Mouse (Mus musculus): ENCODE data around the gene Mrto4. TPM values are rescaled to one million over a fixed set of nuclear protein-coding genes. Genes with fewer than 3 reads are reported as not detected.

Mrto4 gene
- polyA plus RNA-seq, 1 experiment, result 18.8 TPM

DNA sequence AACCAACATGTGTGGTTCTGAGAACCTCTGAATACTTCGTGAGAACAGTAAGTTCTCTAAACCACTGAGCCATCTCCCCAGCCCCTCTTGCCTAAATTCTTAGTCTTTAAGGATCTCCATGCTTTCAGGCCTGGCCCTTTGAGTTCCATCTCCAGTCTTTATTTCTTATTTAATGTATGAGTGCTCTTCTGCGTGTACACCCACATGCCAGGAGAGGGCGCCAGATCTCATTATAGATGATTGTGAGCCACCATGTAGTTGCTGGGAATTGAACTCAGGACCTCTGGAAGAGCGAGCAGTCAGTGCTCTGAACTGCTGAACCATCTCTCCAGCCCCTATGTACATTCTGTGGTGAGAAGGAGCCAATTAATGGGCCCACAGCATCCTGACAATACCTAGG, 39.7 kb downstream of the Mrto4 start:
- H3K4me3 ChIP-seq (ENCODE audit: insufficient read depth, low read length), result no peak overlapping the region
- H3K4me1 ChIP-seq (ENCODE audit: control insufficient read depth, insufficient read depth, low read length), result peaks cover 33% of the 10 kb centered on the region
- TF ChIP-seq POLR2A (IDR thresholded peaks at IDR 0.05; ENCODE audit: borderline replicate concordance, low read depth, low read length) (no peak), CTCF (IDR thresholded peaks at IDR 0.05; ENCODE audit: low read depth, low read length) (0 out of 2 replicates have a peak, but pooled peaks have one; percentile 17)
- no peak overlapping the region for H3K27ac ChIP-seq (ENCODE audit: insufficient read depth, low read depth, low read length)

DNA sequence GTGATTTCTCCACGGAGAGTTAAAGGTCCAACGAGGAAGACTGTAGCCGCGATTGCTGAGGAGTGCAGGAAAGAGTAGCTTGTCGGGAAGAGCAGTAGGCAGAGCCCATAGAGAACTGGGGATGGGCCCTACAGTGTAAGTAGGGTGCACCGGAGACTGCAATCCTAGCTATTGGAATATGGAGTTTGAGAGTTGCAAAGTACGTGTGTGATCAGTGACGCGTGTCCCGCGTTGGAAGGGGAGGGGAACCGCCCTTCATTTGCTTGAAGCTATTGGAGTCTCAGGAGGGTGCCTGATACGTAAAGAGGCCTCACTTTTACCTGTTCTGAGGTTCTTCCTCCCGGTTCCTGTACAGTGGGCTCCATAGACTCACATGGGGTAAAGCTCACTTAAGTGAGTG, 40.7 kb downstream of the Mrto4 start:
- H3K4me3 ChIP-seq (ENCODE audit: insufficient read depth, low read length), result peak overlapping the region; percentile 85
- H3K4me1 ChIP-seq (ENCODE audit: control insufficient read depth, insufficient read depth, low read length), result peaks cover 29% of the 10 kb centered on the region
- no peak overlapping the region for H3K27ac ChIP-seq (ENCODE audit: insufficient read depth, low read depth, low read length)
- TF ChIP-seq POLR2A (IDR thresholded peaks at IDR 0.05; ENCODE audit: borderline replicate concordance, low read depth, low read length), result no peak
- no peak for TF ChIP-seq CTCF (IDR thresholded peaks at IDR 0.05; ENCODE audit: low read depth, low read length)

GRCm38 (mm10) chr4:139310899-139311701, 41.3 kb downstream of the Mrto4 start:
- peaks cover 26% of the 10 kb centered on the region for H3K4me1 ChIP-seq (ENCODE audit: control insufficient read depth, insufficient read depth, low read length)
- peak overlapping the region; percentile 85 for H3K4me3 ChIP-seq (ENCODE audit: insufficient read depth, low read length)
- peak overlapping the region; percentile 28 for H3K27ac ChIP-seq (ENCODE audit: insufficient read depth, low read depth, low read length)
- TF ChIP-seq POLR2A (IDR thresholded peaks at IDR 0.05; ENCODE audit: borderline replicate concordance, low read depth, low read length) (no peak), CTCF (IDR thresholded peaks at IDR 0.05; ENCODE audit: low read depth, low read length) (no peak)

DNA sequence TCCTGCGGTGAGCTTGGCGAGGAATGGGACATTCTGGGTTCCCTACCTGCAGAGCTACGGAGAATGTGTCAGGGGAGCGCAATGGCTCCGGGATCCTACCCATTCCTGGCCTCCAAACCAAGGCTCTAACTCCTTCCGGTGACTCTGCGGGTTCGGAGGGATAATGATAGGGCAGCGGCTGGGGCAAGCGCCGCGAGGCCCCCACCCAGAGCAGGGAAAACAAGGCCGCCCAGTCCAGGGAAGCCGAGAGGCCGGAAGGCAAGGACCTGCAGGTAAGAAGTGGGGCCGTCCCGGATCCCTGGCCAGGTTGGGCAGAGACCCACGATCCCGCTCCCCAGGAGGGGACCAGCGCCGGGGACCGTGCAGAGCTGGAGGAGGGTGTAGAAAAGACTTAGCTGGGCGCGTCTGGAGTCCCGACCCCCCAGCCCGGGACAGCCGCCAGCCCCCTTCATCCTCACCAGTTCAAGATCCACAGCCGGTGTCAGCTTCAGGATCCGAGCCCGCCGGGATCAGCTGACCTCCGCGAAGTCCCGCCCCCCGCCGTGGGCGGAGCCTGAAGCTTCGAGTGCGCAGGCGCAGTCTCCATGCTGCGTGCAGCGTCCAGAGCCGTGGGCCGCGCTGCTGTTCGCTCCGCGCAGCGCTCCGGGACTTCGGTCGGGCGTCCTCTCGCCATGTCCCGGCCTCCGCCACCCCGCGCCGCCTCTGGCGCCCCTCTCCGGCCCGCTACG, 42.0 kb downstream of the Mrto4 start, which contains the start of the genes Pqlc2 and Akr7a5:
TSS of gene Pqlc2 (minus strand) at position 538 of the 728 bp plus-strand sequence.
TSS of gene Akr7a5 (plus strand) at position 574 of the 728 bp plus-strand sequence.
- peak; percentile 67; the same call in 1 of the 2 replicates for TF ChIP-seq POLR2A (IDR thresholded peaks at IDR 0.05; ENCODE audit: borderline replicate concordance, low read depth, low read length)
- TF ChIP-seq CTCF (IDR thresholded peaks at IDR 0.05; ENCODE audit: low read depth, low read length), result no peak
- H3K27ac ChIP-seq (ENCODE audit: insufficient read depth, low read depth, low read length), result peak within 1 kb of the TSS; percentile 28
- peaks cover 26% of the 10 kb centered on the region for H3K4me1 ChIP-seq (ENCODE audit: control insufficient read depth, insufficient read depth, low read length)
- peak within 1 kb of the TSS; percentile 85 for H3K4me3 ChIP-seq (ENCODE audit: insufficient read depth, low read length)

GRCm38 (mm10) chr4:139309651-139310050, 42.7 kb downstream of the Mrto4 start:
- peaks cover 26% of the 10 kb centered on the region for H3K4me1 ChIP-seq (ENCODE audit: control insufficient read depth, insufficient read depth, low read length)
- H3K27ac ChIP-seq (ENCODE audit: insufficient read depth, low read depth, low read length), result no peak overlapping the region
- TF ChIP-seq CTCF (IDR thresholded peaks at IDR 0.05; ENCODE audit: low read depth, low read length), result no peak
- no peak for TF ChIP-seq POLR2A (IDR thresholded peaks at IDR 0.05; ENCODE audit: borderline replicate concordance, low read depth, low read length)
- H3K4me3 ChIP-seq (ENCODE audit: insufficient read depth, low read length), result peak overlapping the region; percentile 85

GRCm38 (mm10) chr4:139307916-139308315, 44.5 kb downstream of the Mrto4 start:
- 0 out of 2 replicates have a peak overlapping the region, but pooled peaks have one; percentile 4 for H3K4me3 ChIP-seq (ENCODE audit: insufficient read depth, low read length)
- H3K27ac ChIP-seq (ENCODE audit: insufficient read depth, low read depth, low read length), result peak overlapping the region; percentile 69
- H3K4me1 ChIP-seq (ENCODE audit: control insufficient read depth, insufficient read depth, low read length), result peaks cover 26% of the 10 kb centered on the region
- TF ChIP-seq POLR2A (IDR thresholded peaks at IDR 0.05; ENCODE audit: borderline replicate concordance, low read depth, low read length) (no peak), CTCF (IDR thresholded peaks at IDR 0.05; ENCODE audit: low read depth, low read length) (no peak)

- no peak overlapping the region for H3K4me3 ChIP-seq (ENCODE audit: insufficient read depth, low read length)
- no peak overlapping the region for H3K27ac ChIP-seq (ENCODE audit: insufficient read depth, low read depth, low read length)
- no peak for TF ChIP-seq POLR2A (IDR thresholded peaks at IDR 0.05; ENCODE audit: borderline replicate concordance, low read depth, low read length)
- H3K4me1 ChIP-seq (ENCODE audit: control insufficient read depth, insufficient read depth, low read length), result peaks cover 21% of the 10 kb centered on the region
Measured at GRCm38 (mm10) chr4:139305521-139305920, 46.9 kb downstream of the Mrto4 start.

DNA sequence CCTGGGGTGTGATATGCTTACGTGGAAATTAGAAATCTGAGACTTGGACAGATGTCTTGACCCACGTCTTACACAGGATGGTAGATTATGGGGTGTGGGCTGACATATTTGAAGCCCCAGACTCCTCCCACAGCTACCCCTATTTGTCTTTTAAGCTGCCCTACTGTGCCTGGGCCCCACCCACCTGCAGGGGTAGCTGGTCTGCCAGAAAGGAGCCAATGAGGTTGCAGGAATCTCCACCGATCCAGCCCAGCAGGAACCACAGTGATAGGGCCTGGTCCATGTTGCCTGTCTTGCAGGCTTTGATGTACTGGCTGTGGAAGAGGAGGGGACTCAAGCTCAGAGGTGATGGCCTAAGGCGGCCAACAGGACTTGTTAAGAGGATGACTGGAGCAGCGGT, 50.1 kb downstream of the Mrto4 start:
- TF ChIP-seq CTCF (IDR thresholded peaks at IDR 0.05; ENCODE audit: low read depth, low read length) (no peak), POLR2A (IDR thresholded peaks at IDR 0.05; ENCODE audit: borderline replicate concordance, low read depth, low read length) (no peak)
- Histone ChIP-seq H3K4me3 (ENCODE audit: insufficient read depth, low read length) (no peak overlapping the region), H3K27ac (ENCODE audit: insufficient read depth, low read depth, low read length) (no peak overlapping the region), H3K4me1 (ENCODE audit: control insufficient read depth, insufficient read depth, low read length) (no peaks in the 10 kb centered on the region)

GRCm38 (mm10) chr4:139301780-139302179, 50.6 kb downstream of the Mrto4 start:
- no peak for TF ChIP-seq CTCF (IDR thresholded peaks at IDR 0.05; ENCODE audit: low read depth, low read length)
- no peak for TF ChIP-seq POLR2A (IDR thresholded peaks at IDR 0.05; ENCODE audit: borderline replicate concordance, low read depth, low read length)
- Histone ChIP-seq H3K4me3 (ENCODE audit: insufficient read depth, low read length) (no peak overlapping the region), H3K4me1 (ENCODE audit: control insufficient read depth, insufficient read depth, low read length) (no peaks in the 10 kb centered on the region), H3K27ac (ENCODE audit: insufficient read depth, low read depth, low read length) (no peak overlapping the region)
